Mouse (Mus musculus) midbrain, embryonic 15.5 days (tissue): ENCODE measurements at regions not wholly inside any gene's neighbourhood (a gene's known extent, or its start where the extent isn't known, plus 50 kb on each side); places are given as distances from the start of the nearest gene placed in this dataset.

ENCODE experiments used
- ATAC-seq: fragments of 200-750 bp; cut with Nextera tagmentation; replicated peaks from 2 replicates; pipeline ENCODE4 v1.8.0; 2017; ENCODE audit warnings: moderate TSS enrichment
- H3K27ac ChIP-seq: fragments of 300-500 bp; sonication (generic); 2 replicates; pipeline ENCODE4 v1.5.1; 2015; ENCODE audit warnings: mild to moderate bottlenecking, inconsistent platforms
- H3K27me3 ChIP-seq: fragments of 300-500 bp; sonication (generic); replicated peaks from 2 replicates; pipeline ENCODE4 v1.6.1; 2015; ENCODE audit warnings: inconsistent platforms
- H3K36me3 ChIP-seq: fragments of 300-500 bp; sonication (generic); replicated peaks from 2 replicates; pipeline ENCODE4 v1.6.1; 2015; ENCODE audit warnings: inconsistent platforms
- H3K4me1 ChIP-seq: fragments of 300-500 bp; sonication (generic); 2 replicates; pipeline ENCODE4 v1.6.1; 2015; ENCODE audit warnings: inconsistent platforms
- H3K4me2 ChIP-seq: fragments of 300-500 bp; sonication (generic); 2 replicates; pipeline ENCODE4 v1.6.1; 2015; ENCODE audit warnings: inconsistent platforms, mild to moderate bottlenecking, moderate library complexity
- H3K4me3 ChIP-seq: fragments of 300-500 bp; sonication (generic); 2 replicates; pipeline ENCODE4 v1.5.1; 2015; ENCODE audit warnings: mild to moderate bottlenecking, inconsistent platforms
- H3K9ac ChIP-seq: fragments of 300-500 bp; sonication (generic); 2 replicates; pipeline ENCODE4 v1.6.1; 2015; ENCODE audit warnings: mild to moderate bottlenecking, inconsistent platforms
- H3K9me3 ChIP-seq: fragments of 300-500 bp; sonication (generic); 2 replicates; pipeline ENCODE4 v1.6.1; 2016; ENCODE audit warnings: inconsistent platforms
- WGBS: fragments of 180-500 bp; shearing (Covaris S2); methylation state at CpG from one replicate; pipeline ENCODE4 v1.1.7; 2015; ENCODE audit warnings: mixed read lengths; 5-methylcytosine and 5-hydroxymethylcytosine counted together

GRCm38 (mm10) chr12:7853876-7854275 is 123.6 kb upstream of the Apob start:
- Histone ChIP-seq H3K4me3 (no peak overlapping the region), H3K4me2 (no peak overlapping the region), H3K27me3 (no peaks in the 10 kb centered on the region), H3K9ac (no peak overlapping the region), H3K9me3 (no peaks in the 10 kb centered on the region), H3K36me3 (no peaks in the 10 kb centered on the region), H3K27ac (no peak overlapping the region), H3K4me1 (no peaks in the 10 kb centered on the region)
- ATAC-seq: no peak
- WGBS: 49% methylated on average over 2 of the region's 2 CpGs

DNA sequence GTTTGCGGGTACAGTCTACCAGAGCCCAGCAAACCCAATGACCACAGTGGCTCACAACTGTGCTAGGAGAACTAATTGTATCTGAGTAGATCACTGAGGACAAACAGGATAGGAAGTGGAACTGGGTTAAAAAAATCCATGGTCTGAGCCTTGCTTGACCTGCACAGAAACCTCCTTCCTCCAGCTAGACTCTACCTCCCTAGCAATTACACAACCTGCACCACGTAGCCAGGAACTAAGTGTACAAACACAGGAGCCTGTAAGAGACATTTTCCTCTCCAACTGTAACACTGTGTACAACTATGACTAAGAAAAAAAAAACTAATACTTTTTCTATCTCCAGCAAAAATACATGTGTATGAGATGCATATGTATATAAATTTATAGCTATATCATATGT is 121.8 kb upstream of the Apob start:
- 95% methylated on average over 2 of the region's 2 CpGs for WGBS
- H3K36me3 ChIP-seq: no peaks in the 10 kb centered on the region
- no peak overlapping the region for H3K4me3 ChIP-seq
- H3K27ac ChIP-seq: no peak overlapping the region
- no peaks in the 10 kb centered on the region for H3K9me3 ChIP-seq
- no peak overlapping the region for H3K4me2 ChIP-seq
- H3K9ac ChIP-seq: no peak overlapping the region
- H3K4me1 ChIP-seq: no peaks in the 10 kb centered on the region
- no peaks in the 10 kb centered on the region for H3K27me3 ChIP-seq
- ATAC-seq: no peak

- WGBS: 87% methylated on average over 28 of the region's 28 CpGs
- no peak overlapping the region for H3K9ac ChIP-seq
- no peak overlapping the region for H3K27ac ChIP-seq
- no peak overlapping the region for H3K4me2 ChIP-seq
- H3K9me3 ChIP-seq: no peaks in the 10 kb centered on the region
- no peaks in the 10 kb centered on the region for H3K36me3 ChIP-seq
- no peaks in the 10 kb centered on the region for H3K27me3 ChIP-seq
- no peak for ATAC-seq
- no peak overlapping the region for H3K4me3 ChIP-seq
- H3K4me1 ChIP-seq: no peaks in the 10 kb centered on the region
Observed at GRCm38 (mm10) chr12:7859533-7859932, 117.9 kb upstream of the Apob start.

DNA sequence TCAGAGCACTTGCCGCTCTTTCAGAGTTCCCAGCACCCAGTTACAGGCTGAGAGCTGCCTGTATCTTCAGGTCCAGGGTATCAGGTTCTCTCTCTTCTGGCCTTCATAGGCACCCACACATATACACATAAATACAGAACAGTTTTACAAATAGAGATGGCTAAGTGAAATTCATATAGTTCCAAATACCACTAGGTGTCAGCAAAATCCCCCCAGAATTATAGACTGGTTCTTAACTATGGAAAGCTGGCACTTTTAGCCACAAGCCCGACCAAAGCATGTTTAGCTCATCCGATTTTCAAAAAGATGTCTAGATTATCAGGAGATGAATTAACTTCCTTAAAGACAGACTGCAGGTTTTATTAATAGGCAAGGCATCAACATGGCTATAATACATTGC is 107.4 kb upstream of the Apob start:
- Histone ChIP-seq H3K9ac (no peak overlapping the region), H3K4me1 (no peaks in the 10 kb centered on the region), H3K4me3 (no peak overlapping the region), H3K9me3 (no peaks in the 10 kb centered on the region), H3K36me3 (no peaks in the 10 kb centered on the region), H3K27me3 (no peaks in the 10 kb centered on the region), H3K27ac (no peak overlapping the region), H3K4me2 (no peak overlapping the region)
- 0 out of 2 replicates have a peak, but pooled peaks have one; percentile 66 for ATAC-seq
- 63% methylated on average over 3 of the region's 3 CpGs for WGBS

GRCm38 (mm10) chr12:7870473-7870872 is 107.0 kb upstream of the Apob start:
- Histone ChIP-seq H3K4me2 (no peak overlapping the region), H3K9me3 (no peaks in the 10 kb centered on the region), H3K36me3 (no peaks in the 10 kb centered on the region), H3K4me3 (no peak overlapping the region), H3K27me3 (no peaks in the 10 kb centered on the region), H3K9ac (no peak overlapping the region), H3K27ac (no peak overlapping the region), H3K4me1 (no peaks in the 10 kb centered on the region)
- WGBS: 76% methylated on average over 5 of the region's 5 CpGs
- no peak for ATAC-seq

DNA sequence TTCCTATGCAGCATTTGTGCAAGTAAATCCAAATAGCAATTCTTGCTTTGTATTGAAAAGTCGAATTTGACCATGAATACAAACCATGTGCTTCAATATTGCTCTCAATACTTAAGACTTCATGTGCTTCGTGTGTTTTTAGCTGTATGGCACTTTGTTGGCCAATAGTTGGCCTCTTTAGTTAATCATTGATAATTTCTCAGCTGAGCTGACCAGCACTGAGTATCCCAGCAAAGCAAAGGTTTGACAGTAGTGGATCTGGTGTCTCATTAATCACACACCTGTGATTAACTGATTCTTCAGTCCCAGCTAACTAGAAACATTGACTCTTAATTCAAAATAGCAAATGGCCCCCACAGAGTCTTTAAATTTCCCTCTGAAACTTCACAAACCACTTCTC is 102.0 kb upstream of the Apob start:
- no peak for ATAC-seq
- Histone ChIP-seq H3K27me3 (no peaks in the 10 kb centered on the region), H3K4me1 (no peaks in the 10 kb centered on the region), H3K9me3 (no peaks in the 10 kb centered on the region), H3K27ac (no peak overlapping the region), H3K9ac (no peak overlapping the region), H3K4me3 (no peak overlapping the region), H3K36me3 (no peaks in the 10 kb centered on the region), H3K4me2 (no peak overlapping the region)
- 80% methylated on average over 2 of the region's 2 CpGs for WGBS

GRCm38 (mm10) chr12:7876302-7877063 is 101.0 kb upstream of the Apob start:
- H3K36me3 ChIP-seq: no peaks in the 10 kb centered on the region
- H3K27ac ChIP-seq: no peak overlapping the region
- WGBS: 89% methylated on average over 11 of the region's 11 CpGs
- no peak overlapping the region for H3K4me3 ChIP-seq
- no peaks in the 10 kb centered on the region for H3K4me1 ChIP-seq
- no peak overlapping the region for H3K9ac ChIP-seq
- H3K4me2 ChIP-seq: no peak overlapping the region
- no peaks in the 10 kb centered on the region for H3K9me3 ChIP-seq
- no peaks in the 10 kb centered on the region for H3K27me3 ChIP-seq
- ATAC-seq: no peak

DNA sequence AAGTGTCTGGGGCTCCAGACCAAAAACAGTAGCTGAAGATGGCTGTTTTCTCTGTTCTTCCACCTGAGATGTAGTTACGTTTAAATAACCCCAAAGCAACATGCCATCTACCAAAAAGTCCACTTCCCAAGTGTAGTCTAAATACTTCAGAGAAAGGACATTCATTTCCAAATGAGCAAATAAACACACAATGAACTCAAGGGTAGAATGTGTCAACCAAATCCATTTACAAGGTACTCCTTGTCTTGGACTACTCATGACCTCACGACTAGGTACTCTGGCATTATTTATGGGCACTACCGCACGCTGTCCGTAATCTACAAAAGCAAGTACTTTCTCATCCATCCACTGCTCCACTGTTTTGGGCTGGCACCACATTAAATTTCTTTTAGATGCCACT is 98.7 kb upstream of the Apob start:
- Histone ChIP-seq H3K9ac (no peak overlapping the region), H3K27me3 (no peaks in the 10 kb centered on the region), H3K36me3 (no peaks in the 10 kb centered on the region), H3K4me2 (no peak overlapping the region), H3K27ac (no peak overlapping the region), H3K9me3 (no peaks in the 10 kb centered on the region), H3K4me1 (no peaks in the 10 kb centered on the region), H3K4me3 (no peak overlapping the region)
- no peak for ATAC-seq
- WGBS: 94% methylated on average over 5 of the region's 5 CpGs

DNA sequence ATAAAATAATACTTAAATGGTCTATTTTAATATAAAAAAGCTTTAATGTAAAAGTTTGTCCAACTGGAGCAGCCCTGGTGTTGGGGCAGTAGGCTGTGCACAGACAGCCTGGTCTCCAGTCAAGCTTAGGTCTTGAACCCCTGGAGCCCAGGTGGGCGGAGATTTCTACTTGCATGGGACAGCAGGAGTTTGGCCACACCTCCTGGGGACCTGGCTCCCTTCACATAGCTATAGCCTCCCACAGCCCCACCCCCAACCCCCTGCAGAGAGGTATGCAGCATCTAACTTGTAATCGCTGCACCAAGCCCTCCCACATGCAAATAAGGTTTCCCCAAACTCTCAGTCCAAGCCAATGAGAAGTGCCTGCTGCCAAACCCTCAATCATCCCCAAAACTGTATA is 81.3 kb upstream of the Apob start:
- H3K4me3 ChIP-seq: no peak overlapping the region
- no peaks in the 10 kb centered on the region for H3K4me1 ChIP-seq
- H3K27me3 ChIP-seq: no peaks in the 10 kb centered on the region
- no peak overlapping the region for H3K4me2 ChIP-seq
- WGBS: 51% methylated on average over 2 of the region's 2 CpGs
- H3K27ac ChIP-seq: no peak overlapping the region
- H3K9ac ChIP-seq: no peak overlapping the region
- no peaks in the 10 kb centered on the region for H3K36me3 ChIP-seq
- ATAC-seq: no peak
- H3K9me3 ChIP-seq: no peaks in the 10 kb centered on the region

DNA sequence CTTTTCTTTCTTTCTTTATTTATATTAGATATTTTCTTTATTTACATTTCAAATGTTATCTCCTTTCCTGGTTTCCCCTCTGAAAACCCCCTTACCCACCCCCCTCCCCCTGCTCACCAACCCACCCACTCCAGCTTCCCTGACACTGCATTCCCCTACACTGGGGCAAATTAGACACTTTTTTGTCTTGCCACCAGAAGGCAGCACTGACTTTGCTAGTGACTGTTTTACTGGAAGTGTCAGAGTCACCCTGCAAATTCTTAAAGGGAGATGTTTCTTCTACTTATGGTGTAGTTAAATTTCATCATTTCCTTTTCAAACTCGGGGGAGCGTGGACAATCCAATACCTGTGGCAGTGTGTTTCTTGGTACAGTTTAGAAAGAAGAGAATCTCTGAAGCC is 72.1 kb upstream of the Apob start:
- Histone ChIP-seq H3K4me2 (no peak overlapping the region), H3K9me3 (no peaks in the 10 kb centered on the region), H3K36me3 (no peaks in the 10 kb centered on the region), H3K4me3 (no peak overlapping the region), H3K4me1 (no peaks in the 10 kb centered on the region), H3K27me3 (no peaks in the 10 kb centered on the region), H3K27ac (no peak overlapping the region), H3K9ac (no peak overlapping the region)
- 84% methylated on average over 2 of the region's 2 CpGs for WGBS
- ATAC-seq: no peak

- H3K27me3 ChIP-seq: no peaks in the 10 kb centered on the region
- no peak for ATAC-seq
- no peaks in the 10 kb centered on the region for H3K9me3 ChIP-seq
- H3K4me3 ChIP-seq: no peak overlapping the region
- no peak overlapping the region for H3K27ac ChIP-seq
- no peaks in the 10 kb centered on the region for H3K4me1 ChIP-seq
- H3K9ac ChIP-seq: no peak overlapping the region
- no peaks in the 10 kb centered on the region for H3K36me3 ChIP-seq
- no peak overlapping the region for H3K4me2 ChIP-seq
- WGBS: 76% methylated on average over 2 of the region's 2 CpGs
Observed at GRCm38 (mm10) chr12:7906831-7907230, 70.6 kb upstream of the Apob start.

DNA sequence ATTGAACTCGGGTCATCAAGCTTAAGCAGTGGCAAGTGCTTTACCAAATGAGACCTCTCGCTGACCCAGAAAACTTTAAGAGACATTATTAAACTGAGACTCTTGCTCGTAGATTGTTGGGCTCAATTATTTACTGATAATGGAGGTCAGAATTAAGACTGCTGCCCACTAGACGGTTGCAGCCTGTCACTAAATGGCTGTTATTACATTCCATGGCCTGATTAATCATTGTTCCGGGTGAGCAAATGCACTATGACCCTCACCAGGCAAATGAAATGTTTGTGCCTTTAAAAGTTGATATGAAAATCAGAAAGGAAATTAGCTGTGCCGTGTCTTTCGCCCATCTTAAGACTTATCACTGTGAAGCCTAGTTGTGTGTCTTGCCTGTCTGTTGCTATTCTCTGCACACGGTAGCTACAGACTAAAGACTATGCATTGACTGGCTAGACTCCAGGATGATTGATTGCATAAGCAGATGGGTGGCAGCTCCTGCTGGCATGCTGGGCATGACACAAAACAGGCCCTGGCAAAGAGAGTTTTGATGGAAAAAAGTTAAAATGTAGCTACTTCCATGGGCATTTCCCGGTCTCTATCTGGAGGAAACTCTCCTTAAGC is 67.6 kb upstream of the Apob start:
- 73% methylated on average over 9 of the region's 9 CpGs for WGBS
- no peak for ATAC-seq

GRCm38 (mm10) chr12:7910509-7910908 is 66.9 kb upstream of the Apob start:
- H3K9me3 ChIP-seq: no peaks in the 10 kb centered on the region
- H3K4me3 ChIP-seq: no peak overlapping the region
- ATAC-seq: no peak
- no peak overlapping the region for H3K27ac ChIP-seq
- H3K9ac ChIP-seq: no peak overlapping the region
- H3K4me2 ChIP-seq: no peak overlapping the region
- no peaks in the 10 kb centered on the region for H3K4me1 ChIP-seq
- 68% methylated on average over 2 of the region's 2 CpGs for WGBS
- no peaks in the 10 kb centered on the region for H3K27me3 ChIP-seq
- H3K36me3 ChIP-seq: no peaks in the 10 kb centered on the region

More for the DNA sequence above, 67.6 kb upstream of the Apob start:
- H3K9me3 ChIP-seq: no peaks in the 10 kb centered on the region
- H3K4me1 ChIP-seq: no peaks in the 10 kb centered on the region
- H3K27me3 ChIP-seq: no peaks in the 10 kb centered on the region
- H3K4me3 ChIP-seq: no peak overlapping the region
- H3K4me2 ChIP-seq: no peak overlapping the region
- H3K36me3 ChIP-seq: no peaks in the 10 kb centered on the region
- no peak overlapping the region for H3K9ac ChIP-seq
- no peak overlapping the region for H3K27ac ChIP-seq
